Mouse (Mus musculus) mesoderm, embryonic 11.5 days (tissue): ENCODE results near the gene Slc7a14.
A peak's percentile ranks its signal among the peaks of the same experiment; 100 is the strongest.
"Not testable (repeated sequence)": the region's sequence is repeated elsewhere in the genome, so short reads cannot be mapped to it uniquely, and the experiment has no call there.

Experiments
- DNase-seq: peaks from one replicate; pipeline ENCODE4 v3.0.0-alpha.2; 2012; ENCODE audit warnings: low read depth, low spot score

Gene Slc7a14

DNA sequence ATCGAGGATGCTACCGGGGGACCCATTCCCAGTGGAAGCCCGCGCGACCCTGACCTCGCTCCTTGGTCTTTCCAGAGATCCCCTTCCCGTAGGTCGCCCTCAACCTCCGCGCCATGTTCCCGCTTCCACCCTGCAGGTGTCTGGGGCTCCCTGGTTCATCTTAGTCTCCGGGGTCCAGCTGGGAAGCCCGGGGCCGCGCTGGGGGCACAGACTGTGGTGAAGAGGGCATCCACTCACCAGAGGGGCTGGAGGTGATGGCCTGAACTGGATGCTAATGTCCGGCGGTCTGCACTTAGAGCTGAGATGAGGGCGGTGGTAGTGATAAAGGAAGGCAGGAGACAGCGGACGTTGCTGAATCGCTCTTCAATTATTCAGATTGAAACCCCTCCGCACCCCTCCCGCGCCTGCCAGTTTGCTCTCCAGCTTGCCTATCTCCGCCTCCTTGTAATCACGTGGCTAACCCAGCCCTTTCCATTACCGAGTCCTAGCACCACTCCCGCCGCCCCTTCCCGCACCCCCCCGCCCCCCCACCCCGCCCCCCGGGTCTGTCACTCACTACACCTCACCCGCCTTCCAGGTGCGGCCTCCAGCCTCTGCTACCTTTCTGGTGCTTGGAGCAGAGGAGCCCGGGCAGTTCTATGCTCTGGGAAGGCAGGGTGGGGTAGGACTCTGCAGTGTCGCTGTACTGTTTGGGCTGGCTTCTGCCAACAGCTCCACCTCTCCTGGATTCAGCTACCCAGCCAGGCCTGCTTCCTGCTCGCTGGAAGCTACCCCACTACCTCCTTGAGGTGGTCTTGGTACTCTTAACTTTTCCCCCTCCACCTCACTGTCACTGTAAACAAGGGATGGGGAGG is at the start of gene Slc7a14:
Gene Slc7a14 (minus strand): TSS at position 445 of the 854 bp plus-strand sequence.
- DNase-seq = peak; percentile 28

GRCm38 (mm10) chr3:31346540-31346939 is 36.4 kb upstream of the Slc7a14 start:
- DNase-seq = no peak

DNA sequence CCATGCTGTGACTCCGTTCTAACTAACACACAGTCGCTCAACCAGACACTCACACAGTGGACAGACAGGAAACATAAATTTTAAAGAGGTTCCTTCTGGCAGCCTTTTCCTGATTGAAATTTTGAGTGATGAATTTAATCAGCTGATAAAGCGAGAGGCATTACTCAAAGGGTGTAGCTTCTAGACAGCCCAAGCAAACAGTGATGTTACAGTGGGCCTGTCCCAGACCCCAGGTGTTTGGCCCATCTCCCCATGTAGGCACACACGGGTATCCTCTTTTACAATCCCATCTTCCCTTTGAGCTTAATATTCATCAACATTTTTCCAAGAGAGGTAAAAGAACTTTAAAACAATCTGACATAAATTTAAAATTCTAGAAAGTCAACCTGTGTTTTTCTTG is 35.6 kb upstream of the Slc7a14 start:
- no peak for DNase-seq

DNA sequence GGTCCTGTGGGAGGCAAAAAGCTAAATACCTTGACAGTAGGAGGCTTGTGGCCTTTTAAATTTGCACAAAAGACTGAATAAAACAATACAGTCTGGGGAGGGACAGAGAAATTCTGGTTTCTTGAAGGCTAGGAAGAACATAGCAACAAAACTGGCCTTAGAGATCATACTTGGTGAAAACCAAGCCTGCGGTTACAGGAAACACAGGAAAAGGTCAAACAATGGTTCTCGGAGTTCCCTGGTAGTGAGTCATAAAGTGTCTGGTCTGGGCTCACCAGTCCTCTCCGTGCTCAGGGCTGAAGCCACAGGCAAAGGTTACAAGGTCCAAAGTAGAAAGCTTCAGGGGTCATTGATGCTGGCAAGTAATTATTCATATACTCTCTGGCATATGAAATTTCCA is 29.1 kb upstream of the Slc7a14 start:
- DNase-seq = no peak

DNA sequence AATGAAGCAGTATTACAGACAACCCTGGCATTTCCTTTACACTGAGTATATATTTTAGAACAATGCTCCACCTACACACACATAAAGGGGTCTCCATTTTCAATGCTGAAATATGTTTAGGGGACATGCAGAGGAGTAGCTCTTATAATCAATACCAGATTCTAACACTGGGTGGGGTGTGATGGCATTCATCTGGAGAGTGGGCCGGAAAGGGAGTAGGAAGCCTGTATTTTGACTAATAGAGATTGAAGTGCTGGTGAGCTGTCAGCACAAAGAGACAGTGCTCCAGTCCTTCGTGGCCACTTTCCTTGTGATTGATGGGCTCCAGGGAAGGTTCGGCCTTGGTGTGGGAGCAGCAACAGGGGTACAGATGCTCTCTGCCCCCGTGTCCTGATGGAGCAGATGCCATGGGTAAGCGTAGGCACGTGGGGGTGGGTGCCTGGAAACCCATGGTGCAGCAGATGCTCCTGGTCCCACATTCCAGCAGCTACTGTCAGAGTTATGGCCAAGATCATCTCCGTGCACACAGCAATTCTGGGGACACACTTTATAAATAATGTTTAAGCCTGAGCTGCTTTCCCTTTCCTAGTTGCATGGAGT is 18.2 kb upstream of the Slc7a14 start:
- DNase-seq = peak; percentile 17

DNA sequence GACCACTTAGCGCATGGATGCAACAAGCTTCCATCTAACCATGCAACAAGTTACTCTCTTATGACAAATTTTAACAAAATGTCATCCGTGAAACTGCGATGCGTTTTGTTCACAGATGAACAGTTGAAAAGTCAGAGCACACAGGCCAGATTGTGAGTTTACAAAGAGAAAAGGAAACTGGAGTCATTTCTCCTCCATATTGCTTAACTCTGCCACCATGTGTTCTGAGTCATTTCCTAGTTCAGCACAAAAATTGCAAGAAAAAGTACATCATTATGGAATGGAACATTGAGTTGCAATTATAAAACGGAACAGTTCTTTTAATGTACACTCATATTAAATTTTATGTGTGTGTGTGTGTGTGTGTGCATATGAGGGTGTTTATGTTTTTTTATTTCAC is 17.6 kb upstream of the Slc7a14 start:
- DNase-seq = no peak

GRCm38 (mm10) chr3:31324231-31324654 is 14.1 kb upstream of the Slc7a14 start:
- no peak for DNase-seq

- peak; percentile 20 for DNase-seq
Observed at GRCm38 (mm10) chr3:31309371-31309933, 726 bp downstream of the Slc7a14 start.

DNA sequence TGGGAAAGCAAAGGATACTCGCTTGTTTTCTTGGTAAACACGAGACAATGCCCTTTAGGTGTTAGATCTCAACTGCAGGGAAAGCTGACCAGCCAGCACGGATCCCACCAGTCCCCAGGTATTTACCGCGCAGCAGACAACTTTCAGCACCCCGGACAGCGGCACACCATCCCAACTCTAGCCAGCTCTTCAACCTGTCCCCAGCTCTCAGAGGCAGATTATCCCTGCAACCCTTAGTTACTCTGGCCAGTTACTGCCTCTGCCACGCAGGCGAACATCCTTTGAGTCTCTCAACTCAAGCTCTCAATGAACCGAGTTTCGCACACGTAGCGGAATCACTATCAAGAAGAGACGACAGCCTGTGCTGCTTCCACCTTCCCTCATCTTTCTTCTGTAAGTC is 1.3 kb downstream of the Slc7a14 start:
- DNase-seq = peak; percentile 82

GRCm38 (mm10) chr3:31307936-31308335 is 2.2 kb downstream of the Slc7a14 start:
- no peak for DNase-seq

- DNase-seq = peak; percentile 6
Observed at GRCm38 (mm10) chr3:31291673-31292602, 18.2 kb downstream of the Slc7a14 start.

GRCm38 (mm10) chr3:31287421-31287948 is 22.7 kb downstream of the Slc7a14 start:
- DNase-seq = no peak

DNA sequence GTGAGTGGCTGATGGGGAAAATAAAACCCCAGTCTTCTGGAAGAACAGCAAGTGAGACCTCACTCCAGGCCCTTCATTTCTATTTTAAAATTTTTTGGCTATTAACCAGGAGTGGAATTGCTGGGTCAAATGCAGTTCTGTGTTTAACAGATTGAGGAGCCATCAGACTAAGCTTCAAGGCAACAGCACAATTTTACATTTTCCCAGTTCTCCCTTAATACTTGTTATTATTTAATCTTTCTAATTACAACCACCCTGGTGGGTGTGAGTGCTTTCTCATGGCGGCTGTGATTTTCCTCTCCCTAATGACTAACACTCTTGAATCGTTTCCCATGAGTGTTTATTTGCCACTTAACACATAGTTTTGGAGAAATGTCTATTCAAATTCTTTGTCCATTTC is 29.1 kb downstream of the Slc7a14 start:
- no peak for DNase-seq

DNA sequence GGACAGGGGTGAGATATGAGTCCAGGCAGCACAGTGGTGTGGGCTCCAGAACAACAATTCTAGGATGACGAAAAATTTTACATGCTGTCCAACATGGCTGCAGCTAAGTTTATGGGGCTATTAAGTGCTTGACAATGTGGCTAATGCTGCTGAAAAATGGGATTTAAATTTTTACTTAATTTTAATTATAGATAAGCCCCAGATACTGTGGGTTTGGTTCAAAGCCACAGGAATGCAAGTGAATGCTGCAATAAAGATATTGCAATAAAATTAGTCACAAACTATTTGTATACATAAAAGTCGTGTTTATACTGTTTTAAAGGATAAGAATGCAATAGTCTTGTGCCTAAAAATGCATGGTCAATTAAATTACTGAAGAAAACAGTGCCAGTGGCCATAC is 35.3 kb downstream of the Slc7a14 start:
- no peak for DNase-seq

- DNase-seq = not testable (repeated sequence)
Observed at GRCm38 (mm10) chr3:31273247-31273646, 36.9 kb downstream of the Slc7a14 start.

GRCm38 (mm10) chr3:31272635-31273034 is 37.5 kb downstream of the Slc7a14 start:
- peak; percentile 26 for DNase-seq

- no peak for DNase-seq
Observed at GRCm38 (mm10) chr3:31269551-31270317, 40.4 kb downstream of the Slc7a14 start.

GRCm38 (mm10) chr3:31267921-31268320 is 42.3 kb downstream of the Slc7a14 start:
- no peak for DNase-seq

DNA sequence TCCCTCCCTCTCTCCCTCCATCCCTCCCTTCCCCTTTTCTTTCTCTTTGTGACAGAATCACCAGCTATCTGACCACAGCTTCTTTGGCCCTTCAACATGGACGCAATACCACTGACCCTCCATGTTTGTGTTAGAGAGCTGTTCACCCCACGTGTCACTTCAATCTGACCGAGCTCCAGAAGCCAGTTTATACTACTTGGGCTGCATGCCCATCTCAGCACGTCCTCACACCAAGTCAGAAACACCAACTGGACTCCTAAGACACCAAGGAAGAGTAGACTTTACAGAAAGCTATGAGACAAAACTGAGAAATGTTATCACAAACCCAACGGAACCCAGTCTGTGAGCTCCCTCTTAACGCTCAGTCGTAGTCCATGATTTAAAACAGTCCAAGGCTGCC is 43.2 kb downstream of the Slc7a14 start:
- no peak for DNase-seq

DNA sequence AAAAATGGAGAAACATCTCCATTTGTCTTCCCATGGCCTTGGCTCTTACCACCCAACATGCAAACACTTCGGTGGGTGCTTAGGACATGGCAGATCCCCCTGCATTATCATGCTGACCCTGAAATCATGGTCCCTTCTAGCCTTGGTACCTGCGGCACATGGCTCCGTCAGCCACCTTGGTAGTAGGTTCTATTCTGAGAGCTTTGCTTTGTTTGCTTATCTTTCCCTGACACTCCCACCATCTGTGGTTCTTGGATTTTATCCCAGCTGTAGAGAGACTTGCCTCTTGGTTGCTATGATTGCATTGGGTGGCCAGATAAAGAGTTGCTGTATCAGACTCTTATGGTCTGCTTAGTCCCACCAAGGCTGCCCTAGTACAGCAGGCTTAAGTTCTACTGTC is 46.6 kb downstream of the Slc7a14 start:
- no peak for DNase-seq
